Mouse (Mus musculus) ES-Bruce4 (cell line): ENCODE data around the gene Uqcr11.

Experiments
- EP300 ChIP-seq: IDR thresholded peaks from 2 replicates; pipeline ENCODE4 v1.6.1; 2011; ENCODE audit warnings: low read depth, low read length; ENCODE audit not compliant: insufficient read depth
- POLR2A ChIP-seq: IDR thresholded peaks from one replicate; pipeline ENCODE4 v1.8.1; 2011; ENCODE audit warnings: low read length; ENCODE audit not compliant: insufficient read depth

DNA sequence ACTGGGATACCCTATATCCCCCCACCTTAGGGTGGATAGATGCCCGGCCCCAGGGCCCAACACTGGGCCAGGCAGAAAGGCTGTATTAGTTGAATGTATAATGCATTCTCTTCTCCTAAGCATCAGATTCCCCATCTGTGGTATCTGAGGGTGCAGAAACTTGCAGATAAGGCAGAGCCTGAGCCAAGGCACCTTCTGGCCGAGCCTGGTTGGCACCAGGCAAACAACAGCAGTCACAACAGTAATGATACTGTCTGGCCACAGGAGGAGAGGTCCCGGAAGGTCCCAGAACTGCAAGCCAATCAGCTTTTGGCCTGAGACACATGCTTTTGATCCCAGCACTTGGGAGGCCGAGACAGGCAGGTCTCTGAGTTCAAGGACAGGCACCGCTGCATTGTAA, 49.1 kb upstream of the Uqcr11 start:
- TF ChIP-seq EP300, result no peak
- TF ChIP-seq POLR2A, result no peak
